Mouse (Mus musculus) lung, postnatal 25 days (tissue): ENCODE data around the gene Selenop.

Experiments used
- DNase-seq: peaks from one replicate; pipeline ENCODE4 v3.0.0; 2022; ENCODE audit warnings: low spot score

Selenop gene

GRCm38 (mm10) chr15:3270646-3271077 lies 2.3 kb downstream of the Selenop start:
- peak; percentile 91 for DNase-seq

GRCm38 (mm10) chr15:3271216-3271615 lies 2.9 kb downstream of the Selenop start:
- DNase-seq: peak; percentile 34

- no peak for DNase-seq
Observed at GRCm38 (mm10) chr15:3273191-3273590, 4.8 kb downstream of the Selenop start.

GRCm38 (mm10) chr15:3277391-3277790 lies 9.0 kb downstream of the Selenop start:
- no peak for DNase-seq

GRCm38 (mm10) chr15:3279242-3279641 lies 10.9 kb downstream of the Selenop start:
- DNase-seq: no peak

GRCm38 (mm10) chr15:3281216-3281615 lies 12.9 kb downstream of the Selenop start:
- peak; percentile 31 for DNase-seq

- no peak for DNase-seq
Observed at GRCm38 (mm10) chr15:3281737-3282136, 13.4 kb downstream of the Selenop start.

- no peak for DNase-seq
Observed at GRCm38 (mm10) chr15:3286032-3286431, 17.7 kb downstream of the Selenop start.

- DNase-seq: no peak
Observed at GRCm38 (mm10) chr15:3290435-3290834, 22.1 kb downstream of the Selenop start.

GRCm38 (mm10) chr15:3293477-3293876 lies 25.1 kb downstream of the Selenop start:
- no peak for DNase-seq

GRCm38 (mm10) chr15:3295986-3296385 lies 27.6 kb downstream of the Selenop start:
- DNase-seq: no peak

GRCm38 (mm10) chr15:3297615-3298014 lies 29.3 kb downstream of the Selenop start:
- DNase-seq: no peak

- DNase-seq: no peak
Observed at GRCm38 (mm10) chr15:3300361-3301100, 32.2 kb downstream of the Selenop start.

- DNase-seq: no peak
Observed at GRCm38 (mm10) chr15:3303426-3303825, 35.1 kb downstream of the Selenop start, which contains the start of gene Ccdc152. TSS of gene Ccdc152 (minus strand) at chr15:3303526.

GRCm38 (mm10) chr15:3309856-3310255 lies 41.5 kb downstream of the Selenop start:
- DNase-seq: no peak

- DNase-seq: peak; percentile 14
Observed at GRCm38 (mm10) chr15:3312937-3313336, 44.6 kb downstream of the Selenop start.

- DNase-seq: no peak
Observed at GRCm38 (mm10) chr15:3316617-3317016, 48.3 kb downstream of the Selenop start.

- no peak for DNase-seq
Observed at GRCm38 (mm10) chr15:3319929-3320328, 51.6 kb downstream of the Selenop start.

GRCm38 (mm10) chr15:3323041-3323440 lies 54.7 kb downstream of the Selenop start:
- DNase-seq: no peak
